Mouse (Mus musculus): Measurements from ENCODE around the gene Gm2663.
"Not testable (repeated sequence)": the region's sequence is repeated elsewhere in the genome, so short reads cannot be mapped to it uniquely, and the experiment has no call there.

Gm2663 gene

DNA sequence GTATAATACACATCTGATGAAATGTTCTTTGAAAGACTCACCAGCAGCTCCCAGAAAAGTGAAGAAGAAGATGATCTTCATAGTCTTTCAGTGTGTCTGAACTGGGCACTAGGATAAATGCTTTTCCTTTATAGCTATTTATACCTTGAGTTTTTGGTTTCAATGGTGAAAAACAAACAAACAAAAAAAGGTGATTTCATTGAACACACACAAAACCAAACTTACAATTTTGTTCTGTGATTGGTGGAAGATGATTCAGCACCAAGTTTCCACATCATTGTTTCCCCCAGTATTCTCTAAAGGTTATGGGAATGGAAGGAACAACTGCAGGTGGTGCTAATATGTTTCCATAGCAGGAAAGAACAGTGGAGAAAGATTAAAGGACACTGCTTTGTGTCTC is at the start of gene Gm2663:
TSS of gene Gm2663 (minus strand) at position 101 of the 400 bp plus-strand sequence.
- DNase-seq (ENCODE audit: low spot score), result not testable (repeated sequence)

- DNase-seq (ENCODE audit: low spot score), result no peak
These were observed 49.3 kb upstream of the Gm2663 start for GRCm38 (mm10) chr6:41048602-41049001.

GRCm38 (mm10) chr6:41047961-41048360 is 48.7 kb upstream of the Gm2663 start:
- no peak for DNase-seq (ENCODE audit: low spot score)

DNA sequence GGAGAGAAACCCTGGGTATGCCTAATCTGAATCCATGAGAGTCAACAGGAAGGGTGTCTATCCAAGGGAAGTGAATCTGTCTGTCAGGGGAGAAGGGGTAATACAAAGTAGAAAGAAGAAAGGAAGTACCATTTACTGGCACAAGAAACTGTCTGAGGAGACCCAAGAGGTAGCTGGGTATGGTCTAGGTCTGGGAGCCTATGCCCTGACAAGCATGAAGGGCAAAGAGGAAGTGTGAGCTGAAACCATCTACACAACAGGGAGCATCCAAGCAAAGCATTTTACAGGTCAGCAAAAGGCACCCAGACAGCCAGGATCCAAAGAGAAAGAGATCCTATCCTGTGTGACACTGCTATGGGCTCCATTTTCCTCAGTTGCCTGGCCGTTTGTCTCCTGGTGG is 47.9 kb upstream of the Gm2663 start:
- DNase-seq (ENCODE audit: low spot score), result no peak

GRCm38 (mm10) chr6:41046553-41046952 is 47.3 kb upstream of the Gm2663 start:
- no peak for DNase-seq (ENCODE audit: low spot score)

- DNase-seq (ENCODE audit: low spot score), result no peak
These were observed 45.5 kb upstream of the Gm2663 start for GRCm38 (mm10) chr6:41044753-41045152.

GRCm38 (mm10) chr6:41044314-41044713 is 45.0 kb upstream of the Gm2663 start:
- DNase-seq (ENCODE audit: low spot score), result no peak

DNA sequence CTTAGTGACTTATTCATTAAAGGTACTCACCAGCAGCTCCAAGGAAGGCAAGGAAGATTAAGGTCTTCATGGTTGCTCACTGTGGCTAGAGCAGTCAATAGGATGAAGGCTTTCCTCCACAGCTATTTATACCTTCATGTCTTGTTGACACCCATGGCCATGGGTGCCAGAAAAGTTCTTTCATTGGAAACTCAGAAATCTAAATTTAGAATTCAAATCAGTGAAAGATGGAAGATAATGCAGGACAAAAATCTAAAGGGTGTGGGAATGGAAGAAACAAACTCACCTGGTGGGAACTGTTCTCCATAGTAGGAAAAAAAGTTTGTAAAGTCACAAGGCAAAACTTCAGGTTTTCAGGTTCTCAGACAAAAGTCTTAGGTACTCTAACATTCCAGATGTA is 36.1 kb upstream of the Gm2663 start, which contains the start of gene 2210010C04Rik:
TSS of gene 2210010C04Rik (minus strand) at position 101 of the 400 bp plus-strand sequence.
- no peak for DNase-seq (ENCODE audit: low spot score)

DNA sequence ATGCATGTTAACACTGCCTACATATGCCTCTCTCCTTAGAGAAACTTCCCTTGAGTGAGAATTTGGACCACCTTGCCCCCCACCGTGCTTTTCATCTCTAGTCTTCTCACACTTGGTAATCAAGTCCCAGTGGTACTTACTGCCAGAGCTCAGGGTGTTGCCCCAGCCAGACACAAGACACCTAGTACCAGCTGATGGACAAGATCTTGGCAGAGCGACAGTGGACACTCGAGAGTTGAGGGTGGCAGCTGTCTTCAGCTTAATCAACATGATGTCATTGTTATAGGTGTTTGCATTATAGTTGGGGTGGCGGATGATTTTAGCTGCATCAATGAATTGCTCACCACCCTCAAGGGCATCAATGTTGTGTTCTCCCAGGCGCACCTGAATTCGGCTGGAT is 33.5 kb upstream of the Gm2663 start:
- DNase-seq (ENCODE audit: low spot score), result no peak

DNA sequence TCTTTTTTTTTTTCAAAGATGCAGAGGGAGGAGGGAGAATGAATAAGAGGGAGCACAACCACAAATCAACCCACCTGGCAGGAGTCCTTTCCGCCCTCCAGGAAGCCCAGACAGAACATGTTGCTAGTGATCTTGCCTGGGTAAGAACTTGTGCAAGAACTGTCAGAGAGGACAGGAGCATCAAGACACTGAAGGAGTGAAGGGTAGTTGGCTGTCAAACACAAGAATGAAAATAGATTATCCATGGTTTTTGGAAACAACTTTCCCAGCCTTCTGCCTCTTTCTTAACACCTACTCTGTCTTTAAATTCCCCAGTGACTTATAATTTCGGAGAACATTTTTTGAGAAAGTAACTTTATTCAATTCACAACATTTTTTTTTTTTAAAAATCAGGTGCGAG is 33.0 kb upstream of the Gm2663 start:
- no peak for DNase-seq (ENCODE audit: low spot score)

- DNase-seq (ENCODE audit: low spot score), result no peak
These were observed 31.5 kb upstream of the Gm2663 start for GRCm38 (mm10) chr6:41030821-41031220.

DNA sequence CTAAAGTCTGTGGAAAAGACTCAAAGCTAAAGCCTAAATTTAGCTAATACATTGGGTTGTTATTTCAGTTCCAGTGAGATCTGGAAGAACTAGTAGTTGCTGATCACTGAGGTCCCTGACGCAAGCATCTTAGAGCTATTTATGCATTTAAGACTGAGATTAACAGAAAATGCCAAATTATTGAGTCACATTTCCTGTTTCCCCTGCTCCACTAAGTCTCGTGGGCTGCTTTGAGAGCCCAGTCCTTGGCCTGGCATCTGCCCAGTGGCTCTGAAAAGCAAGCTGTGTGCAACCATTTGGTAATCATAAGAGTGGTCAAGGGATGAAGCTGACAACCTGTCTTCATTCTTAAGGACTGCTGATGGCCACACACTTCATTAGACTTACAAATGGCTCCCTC is 27.8 kb upstream of the Gm2663 start:
- DNase-seq (ENCODE audit: low spot score), result no peak

GRCm38 (mm10) chr6:41025873-41026650 is 26.8 kb upstream of the Gm2663 start:
- DNase-seq (ENCODE audit: low spot score), result no peak

DNA sequence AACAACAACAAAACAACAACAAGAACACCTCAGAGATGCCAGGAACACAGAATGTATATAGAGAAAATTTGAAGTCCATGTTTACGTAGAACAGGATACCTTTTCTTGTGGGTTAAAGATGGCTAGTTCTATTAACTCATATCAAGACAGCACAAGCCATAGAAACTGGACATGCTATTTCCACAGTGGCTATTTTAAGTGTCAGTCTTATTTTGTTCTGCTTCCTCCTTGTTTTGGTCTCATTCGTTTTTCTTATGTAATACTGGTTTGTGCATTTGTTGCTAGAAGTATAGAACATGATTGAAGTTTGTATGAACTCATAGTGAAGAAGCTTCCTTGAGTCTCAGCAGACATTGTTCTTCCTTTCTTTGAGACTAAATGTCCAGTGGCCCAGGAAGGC is 19.9 kb upstream of the Gm2663 start:
- no peak for DNase-seq (ENCODE audit: low spot score)

DNA sequence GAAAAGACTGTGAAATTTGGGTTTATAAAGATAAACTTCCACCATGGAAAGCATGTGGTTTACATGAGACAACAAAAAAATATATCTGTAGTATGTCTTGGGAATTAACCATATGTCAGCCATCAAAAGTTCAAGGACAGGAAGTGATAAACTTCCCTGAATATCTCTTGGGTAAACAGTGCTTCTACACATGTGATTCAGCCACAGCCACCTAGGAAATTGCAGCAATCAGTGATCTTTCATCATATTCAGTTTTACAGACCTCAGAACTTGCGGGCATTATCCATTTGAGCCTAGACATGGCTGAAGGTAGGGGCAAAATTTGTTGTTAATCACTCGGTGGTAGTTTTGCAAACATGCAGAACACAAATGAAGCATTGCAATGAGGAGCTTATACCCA is 19.4 kb upstream of the Gm2663 start:
- DNase-seq (ENCODE audit: low spot score), result no peak

GRCm38 (mm10) chr6:41015065-41015464 is 15.8 kb upstream of the Gm2663 start:
- DNase-seq (ENCODE audit: low spot score), result no peak

- not testable (repeated sequence) for DNase-seq (ENCODE audit: low spot score)
These were observed 34.8 kb downstream of the Gm2663 start, which contains the start of gene 1810009J06Rik for GRCm38 (mm10) chr6:40964454-40964853. Gene 1810009J06Rik, plus strand, starts transcription at chr6:40964754.

- DNase-seq (ENCODE audit: low spot score), result no peak
These were observed 45.6 kb downstream of the Gm2663 start for GRCm38 (mm10) chr6:40953716-40954115.

- no peak for DNase-seq (ENCODE audit: low spot score)
These were observed 47.5 kb downstream of the Gm2663 start, which contains the start of gene Gm4744 for GRCm38 (mm10) chr6:40951770-40952169. Gene Gm4744, minus strand, starts transcription at chr6:40951870.
